Mouse (Mus musculus): ENCODE results near the gene Atg2b.

DNA sequence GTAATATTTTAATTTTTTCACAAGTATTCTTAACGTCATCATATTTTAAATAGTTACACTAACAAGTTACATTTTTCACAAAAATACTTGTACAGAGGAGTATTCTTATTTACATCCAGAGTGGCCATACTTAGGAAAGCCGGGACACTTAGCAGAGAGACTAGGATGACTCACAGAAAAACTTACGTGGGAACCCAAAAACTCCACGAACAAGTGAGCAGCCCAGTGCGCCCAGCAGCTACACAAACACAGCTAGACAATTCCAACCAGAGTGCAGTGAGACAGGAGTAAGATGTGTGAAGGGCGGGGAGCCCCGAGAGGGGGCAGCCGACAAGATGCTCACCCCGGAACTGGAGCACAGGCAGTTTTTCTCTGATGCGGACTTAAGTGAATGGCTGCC is 71.5 kb downstream of the Atg2b start:
- TF ChIP-seq POLR2A (IDR thresholded peaks at IDR 0.05; ENCODE audit: borderline replicate concordance, extremely low read depth, insufficient read depth, insufficient read length, poor library complexity, severe bottlenecking), result no peak
- TF ChIP-seq CTCF (IDR thresholded peaks at IDR 0.05; ENCODE audit: borderline replicate concordance, extremely low read depth, insufficient read depth, insufficient read length), result no peak
